Mouse (Mus musculus): ENCODE results near the gene Reln. TPM values are rescaled to one million over a fixed set of nuclear protein-coding genes. Genes with fewer than 3 reads are reported as not detected.

The Reln gene
- total and polyA plus RNA-seq, 2 experiments from 2014 or later, result 40.5 to 208 TPM

DNA sequence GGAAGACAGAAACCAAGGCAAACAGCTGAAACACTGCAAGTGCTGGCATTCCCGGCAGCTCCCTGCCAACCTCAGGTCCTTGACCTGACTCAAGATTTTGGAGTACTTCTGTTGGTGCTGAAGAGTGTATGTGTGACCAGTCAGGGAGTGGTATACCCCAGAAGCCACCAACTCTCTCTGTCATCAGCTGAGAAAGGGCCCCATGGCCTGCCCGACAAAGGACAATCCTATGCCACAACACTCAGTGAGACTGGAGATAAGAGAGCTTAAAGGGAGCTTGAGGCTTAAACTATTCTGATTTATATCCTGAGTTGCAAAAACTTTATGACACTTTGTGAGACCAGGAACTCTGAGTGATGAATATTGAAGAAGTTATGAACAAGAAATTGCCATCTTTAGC, 407.9 kb downstream of the Reln start:
- 87% methylated on average over 2 of the region's 2 CpGs for WGBS
- no peak for DNase-seq
- no peaks in the 10 kb centered on the region for H3K36me3 ChIP-seq (ENCODE audit: insufficient read depth)
- H3K9me3 ChIP-seq (ENCODE audit: low read length), result no peaks in the 10 kb centered on the region
- no peak for TF ChIP-seq CTCF (IDR thresholded peaks at IDR 0.05; ENCODE audit: low read depth)
- no peak for ATAC-seq
- H3K4me3 ChIP-seq (ENCODE audit: low read depth, low read length), result no peak overlapping the region
- no peak overlapping the region for H3K9ac ChIP-seq
- peaks cover 3% of the 10 kb centered on the region; the same call in 1 of the 2 replicates for H3K27me3 ChIP-seq (ENCODE audit: insufficient read depth, low read length)
- H3K27ac ChIP-seq (ENCODE audit: low read depth, low read length), result no peak overlapping the region
- H3K4me1 ChIP-seq (ENCODE audit: insufficient read depth), result no peaks in the 10 kb centered on the region
- no peak overlapping the region for H3K4me2 ChIP-seq (ENCODE audit: low read depth)

DNA sequence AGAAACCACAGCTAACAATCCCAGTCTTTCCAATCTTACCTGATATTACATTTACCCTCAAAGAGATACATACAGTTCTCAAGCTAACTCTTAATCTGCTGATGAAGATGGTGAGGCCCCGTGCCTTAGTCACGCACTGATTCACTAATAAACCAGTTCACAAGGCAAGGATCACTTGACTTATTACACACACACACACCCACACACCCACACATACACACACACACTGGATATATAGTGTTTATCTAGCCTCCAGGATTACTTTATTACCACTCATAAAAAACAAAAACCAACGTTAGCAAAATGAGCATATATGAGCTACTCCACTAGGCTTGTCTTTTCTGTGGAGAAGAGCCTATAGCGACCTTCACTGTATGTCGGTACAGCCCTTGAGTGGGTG, 408.4 kb downstream of the Reln start:
- peaks cover 3% of the 10 kb centered on the region; the same call in 1 of the 2 replicates for H3K27me3 ChIP-seq (ENCODE audit: insufficient read depth, low read length)
- no peak overlapping the region for H3K9ac ChIP-seq
- no peaks in the 10 kb centered on the region for H3K9me3 ChIP-seq (ENCODE audit: low read length)
- DNase-seq, result no peak
- H3K4me1 ChIP-seq (ENCODE audit: insufficient read depth), result no peaks in the 10 kb centered on the region
- H3K36me3 ChIP-seq (ENCODE audit: insufficient read depth), result no peaks in the 10 kb centered on the region
- no peak for TF ChIP-seq CTCF (IDR thresholded peaks at IDR 0.05; ENCODE audit: low read depth)
- H3K4me2 ChIP-seq (ENCODE audit: low read depth), result no peak overlapping the region
- no peak overlapping the region for H3K27ac ChIP-seq (ENCODE audit: low read depth, low read length)
- H3K4me3 ChIP-seq (ENCODE audit: low read depth, low read length), result no peak overlapping the region
- WGBS, result 93% methylated on average over 5 of the region's 5 CpGs
- ATAC-seq, result no peak

DNA sequence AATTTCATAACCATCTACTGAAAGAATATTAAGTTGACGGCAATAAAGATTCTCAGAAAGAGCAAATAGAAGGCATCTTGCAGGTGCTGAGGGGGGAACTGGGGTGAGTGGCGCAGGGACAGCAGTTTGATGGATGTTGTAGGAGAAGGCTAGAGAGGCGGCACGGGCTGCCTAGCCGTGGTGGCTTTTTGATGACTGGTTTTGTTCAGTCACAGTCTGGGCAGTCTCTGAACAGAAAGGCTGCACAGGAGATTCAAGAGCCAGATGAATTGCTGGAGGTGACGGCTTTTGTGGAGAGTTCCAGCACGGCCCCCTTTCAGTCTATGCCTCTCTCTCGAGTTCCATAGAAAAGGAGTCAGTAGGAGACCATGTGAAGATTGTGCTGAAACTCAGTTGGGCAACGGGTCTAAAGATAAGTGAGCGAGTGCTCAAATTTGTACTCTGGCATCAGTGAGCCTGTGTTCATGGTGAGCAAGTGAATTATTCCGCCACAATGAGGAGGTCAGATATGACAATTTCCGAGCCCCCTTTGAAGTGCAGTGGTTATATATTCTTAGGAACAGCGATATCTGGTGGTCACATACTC, 409.6 kb downstream of the Reln start:
- Histone ChIP-seq H3K27ac (ENCODE audit: low read depth, low read length) (no peak overlapping the region), H3K4me2 (ENCODE audit: low read depth) (no peak overlapping the region), H3K27me3 (ENCODE audit: insufficient read depth, low read length) (0 out of 2 replicates have a peak, but pooled peaks cover 3% of the 10 kb centered on the region), H3K4me3 (ENCODE audit: low read depth, low read length) (no peak overlapping the region), H3K9ac (no peak overlapping the region), H3K36me3 (ENCODE audit: insufficient read depth) (no peaks in the 10 kb centered on the region), H3K4me1 (ENCODE audit: insufficient read depth) (no peaks in the 10 kb centered on the region), H3K9me3 (ENCODE audit: low read length) (no peaks in the 10 kb centered on the region)
- TF ChIP-seq CTCF (IDR thresholded peaks at IDR 0.05; ENCODE audit: low read depth), result no peak
- no peak for DNase-seq
- WGBS, result 51% methylated on average over 13 of the region's 13 CpGs
- ATAC-seq, result peak; percentile 12; the same call in 1 of the 2 replicates

DNA sequence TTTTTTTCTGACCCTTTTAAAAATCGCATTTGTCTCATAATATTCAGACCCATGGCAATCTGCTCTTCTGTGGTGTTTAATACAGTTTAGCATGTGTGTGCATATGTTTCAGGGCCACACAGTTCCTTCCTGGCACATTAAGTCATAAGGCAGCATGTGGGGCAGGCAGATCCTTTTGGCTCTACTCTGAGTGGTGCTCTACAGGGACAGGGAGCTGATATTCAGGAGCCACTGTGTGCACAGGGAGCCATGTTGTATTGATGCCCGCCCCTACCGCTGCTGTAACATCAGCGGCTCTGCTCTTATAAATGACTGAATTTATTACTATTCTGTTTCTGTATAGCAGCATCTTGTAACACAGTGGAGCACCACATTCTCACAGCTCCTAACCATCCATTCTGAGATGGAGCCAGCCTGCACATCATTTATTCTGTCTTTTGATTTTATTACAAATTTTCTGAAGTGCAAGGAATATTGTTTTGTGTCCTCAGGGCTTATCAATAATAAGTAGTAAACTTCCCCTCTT, 410.3 kb downstream of the Reln start:
- no peaks in the 10 kb centered on the region for H3K36me3 ChIP-seq (ENCODE audit: insufficient read depth)
- 0 out of 2 replicates have a peak, but pooled peaks cover 3% of the 10 kb centered on the region for H3K27me3 ChIP-seq (ENCODE audit: insufficient read depth, low read length)
- no peaks in the 10 kb centered on the region for H3K9me3 ChIP-seq (ENCODE audit: low read length)
- H3K4me1 ChIP-seq (ENCODE audit: insufficient read depth), result no peaks in the 10 kb centered on the region
- WGBS, result 80% methylated on average over 4 of the region's 4 CpGs
- no peak overlapping the region for H3K9ac ChIP-seq
- H3K4me2 ChIP-seq (ENCODE audit: low read depth), result no peak overlapping the region
- no peak for TF ChIP-seq CTCF (IDR thresholded peaks at IDR 0.05; ENCODE audit: low read depth)
- H3K27ac ChIP-seq (ENCODE audit: low read depth, low read length), result no peak overlapping the region
- H3K4me3 ChIP-seq (ENCODE audit: low read depth, low read length), result no peak overlapping the region
- DNase-seq (no peak), ATAC-seq (no peak)

DNA sequence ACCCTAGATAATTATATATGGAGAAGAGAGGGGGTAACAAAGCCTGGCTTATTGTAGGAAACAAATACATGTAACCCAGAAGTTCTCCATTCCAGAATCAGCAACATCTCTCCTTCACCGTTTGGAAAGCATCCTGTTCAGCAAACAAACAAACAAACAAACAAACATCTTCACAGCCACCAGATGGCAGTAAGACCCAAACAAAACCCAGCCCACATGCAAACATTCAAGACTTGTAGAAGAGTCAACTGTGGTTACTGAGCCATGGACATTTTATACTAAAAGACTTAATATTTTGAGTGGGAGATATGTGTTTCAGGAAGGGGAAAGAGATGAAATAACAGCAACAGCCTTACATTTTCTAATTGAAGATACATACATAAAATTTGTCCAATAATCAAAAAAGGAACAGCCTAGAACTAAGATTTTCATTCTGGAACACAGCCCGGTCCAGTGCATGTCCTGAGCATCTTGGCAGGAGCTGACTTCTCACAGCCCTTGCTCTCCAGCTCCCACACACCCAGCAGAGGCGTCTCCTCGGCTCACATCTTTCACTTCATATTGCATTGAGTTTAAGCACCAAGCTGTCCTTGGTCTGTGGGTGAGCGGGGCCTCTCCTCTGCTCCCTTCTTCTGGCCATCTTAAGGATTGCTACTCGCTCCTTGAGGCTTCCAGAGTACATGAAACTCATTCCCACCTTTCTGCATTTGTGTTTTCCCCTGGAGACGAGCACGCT, 411.0 kb downstream of the Reln start:
- H3K4me2 ChIP-seq (ENCODE audit: low read depth), result no peak overlapping the region
- no peak overlapping the region for H3K27ac ChIP-seq (ENCODE audit: low read depth, low read length)
- 0 out of 2 replicates have a peak, but pooled peaks have one; percentile 18 for ATAC-seq
- DNase-seq, result peak; percentile 68
- H3K4me3 ChIP-seq (ENCODE audit: low read depth, low read length), result no peak overlapping the region
- H3K4me1 ChIP-seq (ENCODE audit: insufficient read depth), result no peaks in the 10 kb centered on the region
- no peak overlapping the region for H3K9ac ChIP-seq
- no peaks in the 10 kb centered on the region for H3K9me3 ChIP-seq (ENCODE audit: low read length)
- no peaks in the 10 kb centered on the region for H3K36me3 ChIP-seq (ENCODE audit: insufficient read depth)
- 0 out of 2 replicates have a peak, but pooled peaks cover 3% of the 10 kb centered on the region for H3K27me3 ChIP-seq (ENCODE audit: insufficient read depth, low read length)
- peak; percentile 77 for TF ChIP-seq CTCF (IDR thresholded peaks at IDR 0.05; ENCODE audit: low read depth)
- 74% methylated on average over 8 of the region's 8 CpGs for WGBS

DNA sequence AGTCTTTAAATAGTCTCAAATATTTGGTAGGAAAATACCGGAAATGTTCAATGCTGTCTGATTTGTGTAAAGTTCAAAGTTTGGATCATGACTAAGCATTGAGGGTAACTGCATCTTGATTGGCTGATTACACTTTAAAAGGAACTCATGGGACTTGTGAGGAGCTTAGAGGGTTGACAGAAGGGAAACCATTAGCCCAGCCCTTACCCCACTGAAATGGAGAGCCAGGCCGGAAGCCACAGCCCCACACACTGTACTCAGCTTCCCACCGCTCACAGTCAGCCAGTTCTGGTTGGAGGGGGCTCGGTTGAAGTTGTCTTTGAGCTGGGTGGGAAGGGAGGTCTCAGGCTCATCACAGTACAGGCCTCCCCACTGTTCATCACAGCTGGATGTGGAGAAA, 413.4 kb downstream of the Reln start:
- no peaks in the 10 kb centered on the region for H3K9me3 ChIP-seq (ENCODE audit: low read length)
- DNase-seq (no peak), ATAC-seq (no peak)
- H3K27me3 ChIP-seq (ENCODE audit: insufficient read depth, low read length), result no peaks in the 10 kb centered on the region
- no peak overlapping the region for H3K27ac ChIP-seq (ENCODE audit: low read depth, low read length)
- TF ChIP-seq CTCF (IDR thresholded peaks at IDR 0.05; ENCODE audit: low read depth), result no peak
- H3K4me2 ChIP-seq (ENCODE audit: low read depth), result no peak overlapping the region
- H3K4me3 ChIP-seq (ENCODE audit: low read depth, low read length), result no peak overlapping the region
- no peaks in the 10 kb centered on the region for H3K4me1 ChIP-seq (ENCODE audit: insufficient read depth)
- no peak overlapping the region for H3K9ac ChIP-seq
- WGBS, result 81% methylated on average over 4 of the region's 4 CpGs
- H3K36me3 ChIP-seq (ENCODE audit: insufficient read depth), result no peaks in the 10 kb centered on the region

DNA sequence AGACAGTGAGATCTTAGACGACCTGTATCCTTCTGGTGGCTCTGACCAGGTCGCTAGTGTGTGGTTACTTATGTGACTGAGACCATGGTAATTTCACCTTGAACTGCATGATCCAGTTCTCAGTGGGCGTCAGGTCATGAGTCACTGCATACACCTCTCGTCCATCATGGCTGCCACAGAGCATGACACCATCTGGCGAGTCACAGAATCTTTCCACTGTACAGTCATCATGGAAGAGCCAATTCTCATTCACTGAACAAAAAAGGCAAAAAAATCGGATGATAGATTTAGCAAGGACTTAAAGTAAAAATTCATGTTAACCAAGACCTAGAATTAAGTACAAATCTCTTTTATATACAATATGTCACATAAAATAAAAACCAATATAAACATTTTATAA, 424.2 kb downstream of the Reln start:
- DNase-seq, result no peak
- WGBS, result 90% methylated on average over 6 of the region's 6 CpGs
- no peaks in the 10 kb centered on the region for H3K27me3 ChIP-seq (ENCODE audit: insufficient read depth, low read length)
- no peak overlapping the region for H3K27ac ChIP-seq (ENCODE audit: low read depth, low read length)
- H3K4me3 ChIP-seq (ENCODE audit: low read depth, low read length), result no peak overlapping the region
- no peak for ATAC-seq
- H3K4me1 ChIP-seq (ENCODE audit: insufficient read depth), result no peaks in the 10 kb centered on the region
- no peaks in the 10 kb centered on the region for H3K36me3 ChIP-seq (ENCODE audit: insufficient read depth)
- TF ChIP-seq CTCF (IDR thresholded peaks at IDR 0.05; ENCODE audit: low read depth), result no peak
- H3K9ac ChIP-seq, result no peak overlapping the region
- H3K4me2 ChIP-seq (ENCODE audit: low read depth), result no peak overlapping the region
- H3K9me3 ChIP-seq (ENCODE audit: low read length), result no peaks in the 10 kb centered on the region

Measured in forebrain, postnatal 0 days (tissue).